Mouse (Mus musculus): ENCODE measurements around the gene Ptprs. TPM values are rescaled to one million over a fixed set of nuclear protein-coding genes. Genes with fewer than 3 reads are reported as not detected.

Gene Ptprs
- total RNA-seq, 2 experiments from 2014 or later = 30.8 to 38.3 TPM

GRCm38 (mm10) chr17:56468870-56469269, 7.4 kb downstream of the Ptprs start:
- DNase-seq (ENCODE audit: low spot score) = no peak

- no peak for DNase-seq (ENCODE audit: low spot score)
These were observed 7.9 kb downstream of the Ptprs start for GRCm38 (mm10) chr17:56468380-56468779.

- DNase-seq (ENCODE audit: low spot score) = no peak
These were observed 8.8 kb downstream of the Ptprs start for GRCm38 (mm10) chr17:56467456-56467884.

- DNase-seq (ENCODE audit: low spot score) = no peak
These were observed 9.5 kb downstream of the Ptprs start for GRCm38 (mm10) chr17:56466747-56467146.

- DNase-seq (ENCODE audit: low spot score) = no peak
These were observed 11.5 kb downstream of the Ptprs start for GRCm38 (mm10) chr17:56464817-56465216.

GRCm38 (mm10) chr17:56464345-56464744, 11.9 kb downstream of the Ptprs start:
- DNase-seq (ENCODE audit: low spot score) = no peak

- DNase-seq (ENCODE audit: low spot score) = no peak
These were observed 12.8 kb downstream of the Ptprs start for GRCm38 (mm10) chr17:56463500-56463899.

- DNase-seq (ENCODE audit: low spot score) = no peak
These were observed 13.3 kb downstream of the Ptprs start for GRCm38 (mm10) chr17:56462835-56463455.

GRCm38 (mm10) chr17:56461771-56462743, 14.2 kb downstream of the Ptprs start:
- peak; percentile 99 for DNase-seq (ENCODE audit: low spot score)

GRCm38 (mm10) chr17:56460876-56461275, 15.4 kb downstream of the Ptprs start:
- DNase-seq (ENCODE audit: low spot score) = no peak

GRCm38 (mm10) chr17:56457442-56457841, 18.8 kb downstream of the Ptprs start:
- DNase-seq (ENCODE audit: low spot score) = no peak

GRCm38 (mm10) chr17:56456353-56456752, 19.9 kb downstream of the Ptprs start:
- no peak for DNase-seq (ENCODE audit: low spot score)

- DNase-seq (ENCODE audit: low spot score) = no peak
These were observed 22.6 kb downstream of the Ptprs start for GRCm38 (mm10) chr17:56453689-56454088.

GRCm38 (mm10) chr17:56453251-56453650, 23.0 kb downstream of the Ptprs start:
- peak; percentile 83 for DNase-seq (ENCODE audit: low spot score)

- DNase-seq (ENCODE audit: low spot score) = no peak
These were observed 28.6 kb downstream of the Ptprs start for GRCm38 (mm10) chr17:56447716-56448115.

- DNase-seq (ENCODE audit: low spot score) = no peak
These were observed 30.9 kb downstream of the Ptprs start for GRCm38 (mm10) chr17:56445397-56445796.

- no peak for DNase-seq (ENCODE audit: low spot score)
These were observed 31.5 kb downstream of the Ptprs start for GRCm38 (mm10) chr17:56444771-56445170.

- no peak for DNase-seq (ENCODE audit: low spot score)
These were observed 32.9 kb downstream of the Ptprs start for GRCm38 (mm10) chr17:56443341-56443795.

GRCm38 (mm10) chr17:56442316-56442715, 34.0 kb downstream of the Ptprs start:
- DNase-seq (ENCODE audit: low spot score) = no peak

GRCm38 (mm10) chr17:56439731-56440460, 36.4 kb downstream of the Ptprs start:
- DNase-seq (ENCODE audit: low spot score) = no peak

GRCm38 (mm10) chr17:56431582-56431981, 44.7 kb downstream of the Ptprs start:
- no peak for DNase-seq (ENCODE audit: low spot score)

- DNase-seq (ENCODE audit: low spot score) = no peak
These were observed 48.4 kb downstream of the Ptprs start for GRCm38 (mm10) chr17:56427857-56428256.

Measured in gastrocnemius, adult 18-20 months (tissue).